Mouse (Mus musculus) heart, embryonic 10.5 days (tissue): ENCODE measurements around the gene Ift57. TPM values are rescaled to one million over a fixed set of nuclear protein-coding genes. Genes with fewer than 3 reads are reported as not detected.
A peak's percentile ranks its signal among the peaks of the same experiment; 100 is the strongest.

Source experiments
- DNase-seq: peaks from one replicate; pipeline ENCODE4 v3.0.0-alpha.2; 2017; ENCODE audit warnings: low spot score
- H3K27ac ChIP-seq: fragments of 300-500 bp; sonication (generic); 2 replicates; pipeline ENCODE4 v1.5.1; 2016; ENCODE audit warnings: mild to moderate bottlenecking
- H3K27me3 ChIP-seq: fragments of 300-500 bp; sonication (generic); 2 replicates; pipeline ENCODE4 v1.6.1; 2016; ENCODE audit warnings: mild to moderate bottlenecking; ENCODE audit not compliant: poor library complexity, insufficient read depth, severe bottlenecking
- H3K36me3 ChIP-seq: fragments of 300-500 bp; sonication (generic); 2 replicates; pipeline ENCODE4 v1.6.1; 2016; ENCODE audit warnings: mild to moderate bottlenecking, moderate library complexity
- H3K4me1 ChIP-seq: fragments of 300-500 bp; sonication (generic); 2 replicates; pipeline ENCODE4 v1.6.1; 2016; ENCODE audit warnings: mild to moderate bottlenecking
- H3K4me3 ChIP-seq: fragments of 300-500 bp; sonication (generic); 2 replicates; pipeline ENCODE4 v1.5.1; 2016; ENCODE audit warnings: mild to moderate bottlenecking, moderate library complexity
- H3K9me3 ChIP-seq: fragments of 300-500 bp; sonication (generic); 2 replicates; pipeline ENCODE4 v1.6.1; 2016; ENCODE audit warnings: mild to moderate bottlenecking, moderate library complexity
- WGBS: fragments of 180-500 bp; shearing (Covaris S2); methylation state at CpG from one replicate; pipeline ENCODE4 v1.1.7; 2016; 5-methylcytosine and 5-hydroxymethylcytosine counted together
- polyA plus RNA-seq: library from polyadenylated mRNA; unstranded; fragments of >200 nt; fragmentation: Nextera tagmentation; extraction: Ambion mirVana; gene quantifications from 2 replicates; pipeline ENCODE4 v1.2.1, GENCODE M21; 2016

The Ift57 gene
- polyA plus RNA-seq, 1 experiment from 2014 or later = 21.6 TPM

GRCm38 (mm10) chr16:49766326-49766725, 67.3 kb downstream of the Ift57 start:
- H3K4me3 ChIP-seq = no peak overlapping the region
- H3K4me1 ChIP-seq = peaks cover 9% of the 10 kb centered on the region
- H3K9me3 ChIP-seq = no peaks in the 10 kb centered on the region
- DNase-seq = no peak
- H3K27ac ChIP-seq = no peak overlapping the region
- WGBS = 64% methylated on average over 3 of the region's 3 CpGs
- no peaks in the 10 kb centered on the region for H3K36me3 ChIP-seq
- H3K27me3 ChIP-seq = no peaks in the 10 kb centered on the region

GRCm38 (mm10) chr16:49768491-49769031, 69.5 kb downstream of the Ift57 start:
- DNase-seq = no peak
- no peaks in the 10 kb centered on the region for H3K4me1 ChIP-seq
- H3K36me3 ChIP-seq = no peaks in the 10 kb centered on the region
- WGBS = 80% methylated on average over 4 of the region's 4 CpGs
- H3K27me3 ChIP-seq = no peaks in the 10 kb centered on the region
- no peak overlapping the region for H3K27ac ChIP-seq
- H3K4me3 ChIP-seq = no peak overlapping the region
- no peaks in the 10 kb centered on the region for H3K9me3 ChIP-seq

- H3K27ac ChIP-seq = no peak overlapping the region
- no peaks in the 10 kb centered on the region for H3K36me3 ChIP-seq
- WGBS = 52% methylated on average over 2 of the region's 2 CpGs
- H3K9me3 ChIP-seq = no peaks in the 10 kb centered on the region
- peak; percentile 84 for DNase-seq
- H3K4me1 ChIP-seq = no peaks in the 10 kb centered on the region
- no peaks in the 10 kb centered on the region for H3K27me3 ChIP-seq
- no peak overlapping the region for H3K4me3 ChIP-seq
Measured at GRCm38 (mm10) chr16:49769831-49770261, 70.8 kb downstream of the Ift57 start.

GRCm38 (mm10) chr16:49770320-49771189, 71.5 kb downstream of the Ift57 start:
- Histone ChIP-seq H3K27ac (no peak overlapping the region), H3K4me1 (no peaks in the 10 kb centered on the region)

GRCm38 (mm10) chr16:49771609-49772396, 72.8 kb downstream of the Ift57 start:
- WGBS = 74% methylated on average over 7 of the region's 7 CpGs
- Histone ChIP-seq H3K4me3 (no peak overlapping the region), H3K27ac (no peak overlapping the region; the same call in 1 of the 2 replicates), H3K4me1 (no peaks in the 10 kb centered on the region), H3K36me3 (no peaks in the 10 kb centered on the region), H3K9me3 (no peaks in the 10 kb centered on the region), H3K27me3 (no peaks in the 10 kb centered on the region)
- DNase-seq = no peak

More at GRCm38 (mm10) chr16:49770320-49771189, 71.5 kb downstream of the Ift57 start:
- Histone ChIP-seq H3K4me3 (no peak overlapping the region), H3K9me3 (no peaks in the 10 kb centered on the region), H3K36me3 (no peaks in the 10 kb centered on the region), H3K27me3 (no peaks in the 10 kb centered on the region)
- no peak for DNase-seq
- WGBS = 85% methylated on average over 12 of the region's 12 CpGs

- no peaks in the 10 kb centered on the region for H3K4me1 ChIP-seq
- H3K36me3 ChIP-seq = no peaks in the 10 kb centered on the region
- no peak overlapping the region for H3K4me3 ChIP-seq
- H3K27me3 ChIP-seq = no peaks in the 10 kb centered on the region
- DNase-seq = no peak
- no peaks in the 10 kb centered on the region for H3K9me3 ChIP-seq
- no peak overlapping the region; the same call in 1 of the 2 replicates for H3K27ac ChIP-seq
- WGBS = 24% methylated on average over 1 of the region's 1 CpGs
Measured at GRCm38 (mm10) chr16:49772576-49772975, 73.5 kb downstream of the Ift57 start.

GRCm38 (mm10) chr16:49773068-49773467, 74.0 kb downstream of the Ift57 start:
- Histone ChIP-seq H3K27ac (no peak overlapping the region), H3K4me1 (no peaks in the 10 kb centered on the region)
- 75% methylated on average over 1 of the region's 1 CpGs for WGBS

GRCm38 (mm10) chr16:49774059-49775001, 75.3 kb downstream of the Ift57 start:
- Histone ChIP-seq H3K4me1 (no peaks in the 10 kb centered on the region), H3K9me3 (no peaks in the 10 kb centered on the region), H3K36me3 (no peaks in the 10 kb centered on the region), H3K27me3 (no peaks in the 10 kb centered on the region), H3K4me3 (no peak overlapping the region), H3K27ac (no peak overlapping the region)
- no peak for DNase-seq
- WGBS = 82% methylated on average over 18 of the region's 18 CpGs

More at GRCm38 (mm10) chr16:49773068-49773467, 74.0 kb downstream of the Ift57 start:
- Histone ChIP-seq H3K27me3 (no peaks in the 10 kb centered on the region), H3K36me3 (no peaks in the 10 kb centered on the region), H3K9me3 (no peaks in the 10 kb centered on the region), H3K4me3 (no peak overlapping the region)
- no peak for DNase-seq

- Histone ChIP-seq H3K27me3 (no peaks in the 10 kb centered on the region), H3K27ac (no peak overlapping the region), H3K9me3 (no peaks in the 10 kb centered on the region), H3K36me3 (no peaks in the 10 kb centered on the region), H3K4me3 (no peak overlapping the region), H3K4me1 (no peaks in the 10 kb centered on the region)
- WGBS = 72% methylated on average over 22 of the region's 22 CpGs
- no peak for DNase-seq
Measured at GRCm38 (mm10) chr16:49775002-49775966, 76.3 kb downstream of the Ift57 start.

GRCm38 (mm10) chr16:49776981-49777380, 77.9 kb downstream of the Ift57 start:
- WGBS = 76% methylated on average over 7 of the region's 7 CpGs
- DNase-seq = no peak
- Histone ChIP-seq H3K4me3 (no peak overlapping the region), H3K9me3 (no peaks in the 10 kb centered on the region), H3K27ac (no peak overlapping the region), H3K36me3 (no peaks in the 10 kb centered on the region), H3K4me1 (no peaks in the 10 kb centered on the region), H3K27me3 (no peaks in the 10 kb centered on the region)

- Histone ChIP-seq H3K4me3 (no peak overlapping the region), H3K9me3 (no peaks in the 10 kb centered on the region), H3K4me1 (no peaks in the 10 kb centered on the region), H3K36me3 (no peaks in the 10 kb centered on the region), H3K27ac (no peak overlapping the region), H3K27me3 (no peaks in the 10 kb centered on the region)
- WGBS = 73% methylated on average over 5 of the region's 5 CpGs
- no peak for DNase-seq
Measured at GRCm38 (mm10) chr16:49781556-49782156, 82.6 kb downstream of the Ift57 start.
